Comparison of ENCODE assay signal across 20 mouse cellular contexts in genomic region chr2:76124821-76125220, GRCm38 (mm10).
DNase-seq lines count a peak whose midpoint lies in the region; ATAC-seq lines count a peak whose summit lies in the region.
"Had no signal": no experiment of that assay in that cellular context is flagged by ENCODE, and none has a peak within 500 bp of the region (broad histone marks: within the 10 kb centered on the region; RNA-seq: fewer than 3 reads in every experiment).

No protein-coding gene starts in this region.

- H3K4me1 ChIP-seq in hindbrain, embryonic 16.5 days (ENCODE audit: control insufficient read depth, insufficient read depth, low read depth, low read length): peaks cover 3% of the 10 kb centered on the region; the same call in 1 of the 2 replicates
- H3K4me1 ChIP-seq in hindbrain, embryonic 14.5 days (replicated peaks; ENCODE audit: control insufficient read depth, insufficient read depth, low read length): no peaks in the 10 kb centered on the region
- H3K4me1 ChIP-seq: embryonic facial prominence, embryonic 13.5 days; heart, embryonic 10.5 days had no signal

- no peak overlapping the region for H3K9ac ChIP-seq in hindbrain, embryonic 16.5 days (ENCODE audit: low read depth, low read length)
- no peak overlapping the region for H3K9ac ChIP-seq in hindbrain, embryonic 14.5 days
- H3K9ac ChIP-seq: embryonic facial prominence, embryonic 13.5 days; lung, embryonic 14.5 days; midbrain, embryonic 15.5 days had no signal

- no peak overlapping the region for H3K27ac ChIP-seq in hindbrain, embryonic 16.5 days (ENCODE audit: low read depth, low read length)
- no peak overlapping the region for H3K27ac ChIP-seq in hindbrain, embryonic 14.5 days
- H3K27ac ChIP-seq: embryonic facial prominence, embryonic 13.5 days; heart, embryonic 10.5 days; midbrain, embryonic 15.5 days had no signal

- H3K36me3 ChIP-seq in hindbrain, embryonic 16.5 days (ENCODE audit: control insufficient read depth, insufficient read depth, low read length): no peaks in the 10 kb centered on the region
- no peaks in the 10 kb centered on the region for H3K36me3 ChIP-seq in hindbrain, embryonic 14.5 days (replicated peaks; ENCODE audit: control insufficient read depth, insufficient read depth)
- H3K36me3 ChIP-seq: embryonic facial prominence, embryonic 13.5 days; G1E; heart, embryonic 10.5 days; midbrain, embryonic 15.5 days had no signal

- no peaks in the 10 kb centered on the region for H3K27me3 ChIP-seq in hindbrain, embryonic 16.5 days (replicated peaks; ENCODE audit: control insufficient read depth, insufficient read depth, low read length)
- H3K27me3 ChIP-seq in hindbrain, embryonic 14.5 days (ENCODE audit: control insufficient read depth, insufficient read depth, low read length): no peaks in the 10 kb centered on the region
- H3K27me3 ChIP-seq: embryonic facial prominence, embryonic 13.5 days; midbrain, embryonic 15.5 days had no signal

- ATAC-seq in hindbrain, embryonic 16.5 days: peak; percentile 24; the same call in 1 of the 2 replicates
- no peak for ATAC-seq in hindbrain, embryonic 14.5 days (ENCODE audit: low FRiP score)
- ATAC-seq: midbrain, embryonic 15.5 days had no signal

- no peaks in the 10 kb centered on the region for H3K9me3 ChIP-seq in hindbrain, embryonic 16.5 days (ENCODE audit: control insufficient read depth, low read length)
- H3K9me3 ChIP-seq in hindbrain, embryonic 14.5 days (ENCODE audit: control insufficient read depth, low read length): no peaks in the 10 kb centered on the region
- H3K9me3 ChIP-seq: embryonic facial prominence, embryonic 13.5 days; G1E; heart, embryonic 10.5 days; midbrain, embryonic 15.5 days had no signal

- 60% methylated on average over 6 of the region's 6 CpGs for WGBS in hindbrain, embryonic 16.5 days
- 69% methylated on average over 6 of the region's 6 CpGs for WGBS in hindbrain, embryonic 14.5 days

- DNase-seq in hindbrain, embryonic 14.5 days (ENCODE audit: low spot score): no peak
- DNase-seq in right cerebral cortex, adult 2 months (ENCODE audit: low spot score in 2 of 2): peak; percentile 42 to 49
- DNase-seq in right cerebral cortex, postnatal 14 days: no peak
- DNase-seq in left cerebral cortex, postnatal 14 days (ENCODE audit: low spot score in 2 of 2): peak; percentile 43 to 83
- no peak for DNase-seq in T-cell, adult 2 months (ENCODE audit: low spot score)
- no peak for DNase-seq in urinary bladder, postnatal 4 days (ENCODE audit: low spot score in 2 of 2)
- DNase-seq: adrenal gland, adult 2 months; cerebellum, adult 8-10 months; gastrocnemius, postnatal 25 days; heart, postnatal 14 days; kidney, adult 9 months; lung, embryonic 14.5 days; spleen, adult 18-20 months; thymus, postnatal 36 days had no signal

- no peak overlapping the region for H3K4me2 ChIP-seq in hindbrain, embryonic 16.5 days (ENCODE audit: low read length)
- no peak overlapping the region for H3K4me2 ChIP-seq in hindbrain, embryonic 14.5 days (replicated peaks)
- H3K4me2 ChIP-seq: embryonic facial prominence, embryonic 13.5 days; liver, embryonic 11.5 days; lung, embryonic 14.5 days; midbrain, embryonic 15.5 days had no signal

- intact Hi-C loops in left cerebral cortex, postnatal 14 days (cut with DNase I): loop anchor here (5.0 to 10.0 kb wide), 3 partner anchors 140 to 237 kb away; partner anchors contain the start of genes Cyct and Pde11a

- no peak overlapping the region for H3K4me3 ChIP-seq in hindbrain, embryonic 16.5 days (ENCODE audit: low read length)
- no peak overlapping the region for H3K4me3 ChIP-seq in hindbrain, embryonic 14.5 days (replicated peaks; ENCODE audit: low read length)
- H3K4me3 ChIP-seq: embryonic facial prominence, embryonic 13.5 days; heart, embryonic 10.5 days; midbrain, embryonic 15.5 days had no signal

Comparison
In these comparisons a context has a peak if more than half of its experiments do, and no peak if none do; other contexts are left out.
1. DNase-seq: peak in right cerebral cortex, adult 2 months (2 of 2) and left cerebral cortex, postnatal 14 days (2 of 2); none in hindbrain, embryonic 14.5 days (single experiment), right cerebral cortex, postnatal 14 days (single experiment), T-cell, adult 2 months (single experiment) and urinary bladder, postnatal 4 days (0 of 2).